8 mouse cellular contexts compared by ENCODE assay signal in the genomic region with DNA sequence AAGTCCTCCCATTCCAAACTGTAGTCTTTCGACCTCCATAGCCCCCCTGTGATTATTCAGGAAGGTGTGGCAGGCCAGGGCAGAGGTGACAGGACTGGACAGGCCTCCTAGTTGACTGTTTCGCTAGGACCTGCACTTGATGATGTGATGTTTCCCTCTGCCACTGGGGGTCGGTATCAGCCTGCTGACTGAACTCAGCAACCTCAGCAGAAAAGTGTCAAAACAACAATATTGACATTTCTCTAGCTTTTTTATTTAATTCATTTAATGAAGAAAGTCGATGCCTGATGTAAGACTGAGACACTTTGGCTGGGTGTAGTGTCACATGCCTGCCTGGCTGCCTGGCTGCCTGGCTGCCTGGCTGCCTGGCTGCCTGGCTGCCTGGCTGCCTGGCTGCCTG. TPM values are rescaled to one million over a fixed set of nuclear protein-coding genes. Genes with fewer than 3 reads are reported as not detected.
DNase-seq lines count a peak whose midpoint lies in the region; ATAC-seq and TF ChIP-seq lines count a peak whose summit lies in the region.

No protein-coding gene starts in this region.

- no peak for TF ChIP-seq POLR2A in liver, adult 2 months (IDR thresholded peaks at IDR 0.05; ENCODE audit: extremely low read depth, insufficient read depth, low read length)

- H3K27me3 ChIP-seq in liver, adult 2 months (ENCODE audit: control insufficient read depth, insufficient read depth, low read length), result no peaks in the 10 kb centered on the region
- H3K27me3 ChIP-seq in liver, embryonic 12.5 days (replicated peaks), result no peaks in the 10 kb centered on the region
- H3K27me3 ChIP-seq in forebrain, embryonic 14.5 days (replicated peaks; ENCODE audit: control insufficient read depth, insufficient read depth, low read length), result no peaks in the 10 kb centered on the region
- H3K27me3 ChIP-seq in midbrain, embryonic 16.5 days (ENCODE audit: control insufficient read depth, insufficient read depth, low read depth, low read length), result no peaks in the 10 kb centered on the region
- H3K27me3 ChIP-seq in heart, embryonic 12.5 days (replicated peaks), result no peaks in the 10 kb centered on the region

- WGBS in liver, adult 2 months, result 18% methylated on average over 4 of the region's 4 CpGs
- 17% methylated on average over 4 of the region's 4 CpGs for WGBS in liver, embryonic 12.5 days (ENCODE audit: insufficient replicate concordance)
- 22% methylated on average over 4 of the region's 4 CpGs for WGBS in forebrain, embryonic 14.5 days
- 14% methylated on average over 4 of the region's 4 CpGs for WGBS in midbrain, embryonic 16.5 days
- whole genome bisulfite sequencing in heart, embryonic 12.5 days, result 16% methylated on average over 4 of the region's 4 CpGs

- peak; percentile 61 for TF ChIP-seq CTCF in liver, adult 2 months (IDR thresholded peaks at IDR 0.05; ENCODE audit: low read depth, low read length)

- no peak overlapping the region for H3K27ac ChIP-seq in liver, adult 2 months (replicated peaks; ENCODE audit: insufficient read depth, low read depth, low read length)
- H3K27ac ChIP-seq in liver, embryonic 12.5 days, result no peak overlapping the region
- no peak overlapping the region for H3K27ac ChIP-seq in forebrain, embryonic 14.5 days (ENCODE audit: low read depth, low read length)
- no peak overlapping the region for H3K27ac ChIP-seq in midbrain, embryonic 16.5 days (ENCODE audit: low read length)
- H3K27ac ChIP-seq in heart, embryonic 12.5 days (ENCODE audit: poor library complexity, severe bottlenecking), result no peak overlapping the region

- no peak overlapping the region for H3K9ac ChIP-seq in liver, adult 2 months (ENCODE audit: low read depth, low read length)
- no peak overlapping the region for H3K9ac ChIP-seq in liver, embryonic 12.5 days
- H3K9ac ChIP-seq in forebrain, embryonic 14.5 days (ENCODE audit: low read length), result no peak overlapping the region
- no peak overlapping the region for H3K9ac ChIP-seq in midbrain, embryonic 16.5 days (ENCODE audit: low read depth, low read length)
- H3K9ac ChIP-seq in heart, embryonic 12.5 days, result no peak overlapping the region

- H3K9me3 ChIP-seq in liver, embryonic 12.5 days (replicated peaks), result no peaks in the 10 kb centered on the region
- no peaks in the 10 kb centered on the region for H3K9me3 ChIP-seq in forebrain, embryonic 14.5 days (replicated peaks; ENCODE audit: control insufficient read depth, low read length)
- H3K9me3 ChIP-seq in midbrain, embryonic 16.5 days (replicated peaks; ENCODE audit: control insufficient read depth, low read length, poor library complexity, severe bottlenecking), result no peaks in the 10 kb centered on the region
- H3K9me3 ChIP-seq in heart, embryonic 12.5 days (replicated peaks), result 0 out of 2 replicates have a peak, but pooled peaks cover 3% of the 10 kb centered on the region

- H3K79me2 ChIP-seq in liver, adult 2 months (ENCODE audit: control insufficient read depth, insufficient read depth, low read length), result no peaks in the 10 kb centered on the region

- no peak overlapping the region for H3K4me3 ChIP-seq in liver, adult 2 months (ENCODE audit: insufficient read depth, low read depth, low read length)
- H3K4me3 ChIP-seq in liver, embryonic 12.5 days, result no peak overlapping the region
- no peak overlapping the region for H3K4me3 ChIP-seq in forebrain, embryonic 14.5 days (ENCODE audit: low read depth, low read length)
- no peak overlapping the region for H3K4me3 ChIP-seq in midbrain, embryonic 16.5 days (ENCODE audit: low read depth, low read length)
- H3K4me3 ChIP-seq in heart, embryonic 12.5 days, result no peak overlapping the region

- peak; percentile 8 for DNase-seq in liver, adult 2 months (ENCODE audit: extremely low read depth, low read depth, low spot score)
- peak; percentile 23 for DNase-seq in cerebellum, adult 11 months
- peak; percentile 66 for DNase-seq in forebrain, embryonic 14.5 days (ENCODE audit: low spot score)
- DNase-seq in layer of hippocampus, adult 8-10 months (ENCODE audit: low spot score in 2 of 2), result peak; percentile 33 to 55

- ATAC-seq in liver, embryonic 12.5 days, result no peak
- ATAC-seq in forebrain, embryonic 14.5 days, result peak; percentile 37; the same call in 1 of the 2 replicates
- ATAC-seq in midbrain, embryonic 16.5 days, result peak; percentile 89
- no peak for ATAC-seq in erythroblast, adult 5-6 weeks (replicated peaks; ENCODE audit: low FRiP score, poor library complexity, severe bottlenecking)
- ATAC-seq in heart, embryonic 12.5 days (ENCODE audit: insufficient number of reproducible peaks, low FRiP score), result no peak

- H3K36me3 ChIP-seq in liver, adult 2 months (ENCODE audit: control insufficient read depth, insufficient read depth, low read length), result no peaks in the 10 kb centered on the region
- no peaks in the 10 kb centered on the region for H3K36me3 ChIP-seq in liver, embryonic 12.5 days
- no peaks in the 10 kb centered on the region for H3K36me3 ChIP-seq in forebrain, embryonic 14.5 days (ENCODE audit: control insufficient read depth, insufficient read depth, low read length)
- H3K36me3 ChIP-seq in midbrain, embryonic 16.5 days (ENCODE audit: control insufficient read depth, insufficient read depth, low read length), result no peaks in the 10 kb centered on the region
- H3K36me3 ChIP-seq in heart, embryonic 12.5 days, result 0 out of 2 replicates have a peak, but pooled peaks cover 6% of the 10 kb centered on the region

- no peaks in the 10 kb centered on the region for H3K4me1 ChIP-seq in liver, adult 2 months (ENCODE audit: control insufficient read depth, insufficient read depth, low read length)
- no peaks in the 10 kb centered on the region for H3K4me1 ChIP-seq in liver, embryonic 12.5 days
- H3K4me1 ChIP-seq in forebrain, embryonic 14.5 days (ENCODE audit: control insufficient read depth, insufficient read depth, low read length), result no peaks in the 10 kb centered on the region
- no peaks in the 10 kb centered on the region for H3K4me1 ChIP-seq in midbrain, embryonic 16.5 days (ENCODE audit: control insufficient read depth, insufficient read depth, low read length)
- no peaks in the 10 kb centered on the region for H3K4me1 ChIP-seq in heart, embryonic 12.5 days (replicated peaks)

- no peak overlapping the region for H3K4me2 ChIP-seq in liver, embryonic 12.5 days
- H3K4me2 ChIP-seq in forebrain, embryonic 14.5 days (ENCODE audit: low read length), result no peak overlapping the region
- no peak overlapping the region for H3K4me2 ChIP-seq in midbrain, embryonic 16.5 days (ENCODE audit: low read length)
- H3K4me2 ChIP-seq in heart, embryonic 12.5 days, result no peak overlapping the region

RNA-seq across cellular contexts. Expression of a gene that starts 22.2 kb away (rescaled TPM):
- total RNA-seq in liver, adult 2 months (2014; rRNA removed), result 4.2 and 6.1 TPM in 2 replicates
- polyA plus RNA-seq in liver, adult 2 months (2012; rRNA removed), result 0.65 and 1.8 TPM in 2 replicates
- polyA plus RNA-seq in liver, embryonic 12.5 days (2016; fragmentation: Nextera tagmentation; extraction: Ambion mirVana), result 8.3 and 8.9 TPM in 2 replicates
- polyA plus RNA-seq in forebrain, embryonic 14.5 days (2014; fragmentation: Nextera tagmentation; extraction: Ambion mirVana), result 16.6 and 20.2 TPM in 2 replicates
- 10 to 100 TPM; 16.1 to 24.6 (median 19.5) TPM for total RNA-seq in layer of hippocampus, adult 8-10 months (2022)
- 25.8 and 26.7 TPM in 2 replicates for polyA plus RNA-seq in midbrain, embryonic 16.5 days (2015; fragmentation: Nextera tagmentation; extraction: Ambion mirVana)
- 1.3 and 3.3 TPM in 2 replicates for total RNA-seq in erythroblast, adult 5-6 weeks (2015; ENCODE audit: low replicate concordance)
- total RNA-seq in erythroblast, adult 5-6 weeks (2017; ENCODE audit: low replicate concordance), result 2.6 and 4.2 TPM in 2 replicates
- 11.8 and 12.0 TPM in 2 replicates for polyA plus RNA-seq in heart, embryonic 12.5 days (2016; fragmentation: Nextera tagmentation; extraction: Ambion mirVana)

RNA-seq across cellular contexts. Expression of a gene that starts 54.5 kb away (rescaled TPM):
- total RNA-seq in liver, adult 2 months (2014; rRNA removed), result 0.46 and 0.87 TPM in 2 replicates
- polyA plus RNA-seq in liver, adult 2 months (2012; rRNA removed), result 0.21 and 0.27 TPM in 2 replicates
- polyA plus RNA-seq in liver, embryonic 12.5 days (2016; fragmentation: Nextera tagmentation; extraction: Ambion mirVana), result 0.65 and 0.81 TPM in 2 replicates
- polyA plus RNA-seq in forebrain, embryonic 14.5 days (2014; fragmentation: Nextera tagmentation; extraction: Ambion mirVana), result 4.8 and 5.6 TPM in 2 replicates
- 1 to 10 TPM; 3.9 to 9.6 (median 6.6) TPM for total RNA-seq in layer of hippocampus, adult 8-10 months (2022)
- 8.7 and 9.9 TPM in 2 replicates for polyA plus RNA-seq in midbrain, embryonic 16.5 days (2015; fragmentation: Nextera tagmentation; extraction: Ambion mirVana)
- not detected in 2 replicates for total RNA-seq in erythroblast, adult 5-6 weeks (2015; ENCODE audit: low replicate concordance)
- not detected in 2 replicates for total RNA-seq in erythroblast, adult 5-6 weeks (2017; ENCODE audit: low replicate concordance)
- polyA plus RNA-seq in heart, embryonic 12.5 days (2016; fragmentation: Nextera tagmentation; extraction: Ambion mirVana), result 6.4 and 7.3 TPM in 2 replicates

Comparison
In these comparisons a context has a peak if more than half of its experiments do, and no peak if none do; other contexts are left out.
1. DNase-seq: peak in every context shown above with its lines; median percentile 66 in forebrain, embryonic 14.5 days; 44 in layer of hippocampus, adult 8-10 months; 23 in cerebellum, adult 11 months; 8 in liver, adult 2 months.
2. ATAC-seq: peak in forebrain, embryonic 14.5 days (single experiment) and midbrain, embryonic 16.5 days (single experiment); none in liver, embryonic 12.5 days (single experiment), erythroblast, adult 5-6 weeks (single experiment) and heart, embryonic 12.5 days (single experiment).